Mouse (Mus musculus): ENCODE data around the gene Srp68. TPM values are rescaled to one million over a fixed set of nuclear protein-coding genes. Genes with fewer than 3 reads are reported as not detected.
A peak's percentile ranks its signal among the peaks of the same experiment; 100 is the strongest.

Srp68 gene
- polyA plus RNA-seq, 1 experiment from 2014 or later, result 91.9 TPM

DNA sequence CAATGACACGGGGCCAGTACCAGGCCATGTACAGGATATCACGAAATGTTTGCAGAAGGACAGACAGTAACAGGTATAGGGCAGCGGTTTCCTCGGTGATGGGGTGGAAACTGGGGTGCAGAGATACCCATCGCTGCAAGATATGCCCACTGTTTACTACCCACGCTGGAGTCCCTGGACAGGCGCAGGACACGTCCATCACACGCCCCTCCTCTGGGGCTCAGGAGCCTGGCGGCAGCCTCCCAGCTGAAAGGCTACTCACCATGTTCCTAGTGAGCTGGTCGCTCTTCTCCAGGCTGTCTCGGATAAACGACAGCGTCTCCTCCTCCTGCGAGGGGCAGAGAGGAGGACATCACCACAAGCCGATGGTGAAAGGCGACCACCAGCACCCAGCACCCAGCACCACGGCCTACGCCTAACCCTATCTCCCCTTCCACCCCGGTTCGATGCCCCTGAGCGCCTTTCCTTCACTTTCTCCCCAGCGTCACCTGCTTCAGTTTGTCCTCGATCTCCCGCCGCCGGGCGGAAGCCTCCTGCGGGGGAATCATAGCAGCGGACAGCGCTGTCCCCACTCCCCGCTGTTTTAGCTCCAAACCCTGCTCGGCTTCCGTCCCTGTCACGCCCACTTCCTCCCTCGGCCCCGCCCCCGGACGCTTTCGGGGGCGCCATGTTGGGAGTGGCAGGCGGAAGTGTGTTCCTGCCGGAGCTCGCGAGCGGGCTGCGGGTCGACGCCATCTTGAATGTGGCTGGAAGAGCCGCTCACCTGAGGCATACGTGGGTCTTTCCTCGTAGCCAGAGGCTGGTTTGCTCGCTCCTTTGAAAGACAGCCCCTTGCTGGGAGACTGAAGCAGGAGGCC is 32.3 kb upstream of the Srp68 start:
- Histone ChIP-seq H3K27ac (replicated peaks; ENCODE audit: low read depth, low read length) (peak overlapping the region; percentile 44; the same call in 1 of the 2 replicates), H3K27me3 (replicated peaks; ENCODE audit: control insufficient read depth, insufficient read depth, low read length) (no peaks in the 10 kb centered on the region), H3K36me3 (ENCODE audit: control insufficient read depth, insufficient read depth, low read length) (peaks cover 39% of the 10 kb centered on the region), H3K9me3 (ENCODE audit: control insufficient read depth, low read length) (no peaks in the 10 kb centered on the region), H3K4me3 (ENCODE audit: low read depth, low read length) (peak overlapping the region; percentile 77), H3K9ac (ENCODE audit: low read depth, low read length) (peak overlapping the region; percentile 82), H3K4me1 (ENCODE audit: control insufficient read depth, insufficient read depth, low read length) (peaks cover 4% of the 10 kb centered on the region; the same call in 1 of the 2 replicates), H3K4me2 (ENCODE audit: low read depth, low read length) (peak overlapping the region; percentile 82)
- DNase-seq (ENCODE audit: low spot score) (peak; percentile 97), ATAC-seq (ENCODE audit: low read depth) (peak; percentile 95)
- 3% methylated on average over 53 of the region's 53 CpGs for whole genome bisulfite sequencing

DNA sequence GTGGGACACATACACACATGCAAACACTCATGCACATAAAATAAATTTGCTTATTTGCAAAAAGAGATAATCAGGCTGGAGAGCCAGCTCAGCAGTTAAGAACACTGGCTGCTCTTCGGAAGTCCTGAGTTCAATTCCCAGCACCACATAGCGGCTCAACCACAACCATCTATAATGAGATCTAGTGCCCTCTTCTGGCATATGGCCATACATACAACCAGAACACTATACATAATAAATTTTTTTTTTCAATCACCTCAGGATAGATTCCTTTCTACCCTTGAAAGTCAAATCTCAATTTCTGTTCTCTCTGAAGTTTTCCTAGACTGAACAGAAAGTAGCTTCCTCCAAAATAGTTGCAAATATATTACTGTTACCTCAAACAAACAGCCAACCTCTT is 31.4 kb upstream of the Srp68 start:
- Histone ChIP-seq H3K9me3 (ENCODE audit: control insufficient read depth, low read length) (no peaks in the 10 kb centered on the region), H3K36me3 (ENCODE audit: control insufficient read depth, insufficient read depth, low read length) (peaks cover 48% of the 10 kb centered on the region), H3K9ac (ENCODE audit: low read depth, low read length) (peak overlapping the region; percentile 82; the same call in 1 of the 2 replicates), H3K27me3 (replicated peaks; ENCODE audit: control insufficient read depth, insufficient read depth, low read length) (no peaks in the 10 kb centered on the region), H3K4me3 (ENCODE audit: low read depth, low read length) (peak overlapping the region; percentile 77), H3K4me1 (ENCODE audit: control insufficient read depth, insufficient read depth, low read length) (peaks cover 4% of the 10 kb centered on the region; the same call in 1 of the 2 replicates), H3K4me2 (ENCODE audit: low read depth, low read length) (peak overlapping the region; percentile 82), H3K27ac (replicated peaks; ENCODE audit: low read depth, low read length) (no peak overlapping the region)
- 96% methylated on average over 2 of the region's 2 CpGs for WGBS
- no peak for DNase-seq (ENCODE audit: low spot score)
- no peak for ATAC-seq (ENCODE audit: low read depth)

DNA sequence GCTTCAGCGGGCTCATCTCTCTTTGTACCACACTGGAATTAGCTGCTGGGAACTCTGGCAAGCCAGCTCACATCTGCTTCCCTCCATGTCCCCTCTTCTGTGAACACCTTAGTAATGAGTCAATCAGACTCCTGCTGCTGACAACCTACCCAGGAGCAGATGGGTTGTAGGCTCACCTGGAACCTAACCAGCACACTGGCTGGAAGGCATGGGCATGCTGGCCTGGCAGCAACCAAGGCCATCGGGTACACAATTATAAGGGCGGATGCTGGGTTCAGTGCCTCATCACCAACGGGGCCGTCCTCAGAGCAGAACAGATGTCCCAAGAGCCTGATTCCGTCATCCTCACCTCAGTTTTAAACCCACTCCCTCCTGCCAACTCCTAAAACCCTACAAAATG is 24.6 kb upstream of the Srp68 start:
- no peak overlapping the region for H3K27ac ChIP-seq (replicated peaks; ENCODE audit: low read depth, low read length)
- H3K4me1 ChIP-seq (ENCODE audit: control insufficient read depth, insufficient read depth, low read length), result no peaks in the 10 kb centered on the region
- 83% methylated on average over 6 of the region's 6 CpGs for WGBS
- H3K36me3 ChIP-seq (ENCODE audit: control insufficient read depth, insufficient read depth, low read length), result peaks cover 93% of the 10 kb centered on the region
- no peaks in the 10 kb centered on the region for H3K9me3 ChIP-seq (ENCODE audit: control insufficient read depth, low read length)
- no peak for DNase-seq (ENCODE audit: low spot score)
- H3K4me3 ChIP-seq (ENCODE audit: low read depth, low read length), result no peak overlapping the region
- no peak for ATAC-seq (ENCODE audit: low read depth)
- H3K4me2 ChIP-seq (ENCODE audit: low read depth, low read length), result no peak overlapping the region
- no peak overlapping the region for H3K9ac ChIP-seq (ENCODE audit: low read depth, low read length)
- no peaks in the 10 kb centered on the region for H3K27me3 ChIP-seq (replicated peaks; ENCODE audit: control insufficient read depth, insufficient read depth, low read length)

GRCm38 (mm10) chr11:116298221-116298620 is 24.2 kb upstream of the Srp68 start:
- ATAC-seq (ENCODE audit: low read depth), result no peak
- no peaks in the 10 kb centered on the region for H3K4me1 ChIP-seq (ENCODE audit: control insufficient read depth, insufficient read depth, low read length)
- H3K27me3 ChIP-seq (replicated peaks; ENCODE audit: control insufficient read depth, insufficient read depth, low read length), result no peaks in the 10 kb centered on the region
- DNase-seq (ENCODE audit: low spot score), result no peak
- H3K36me3 ChIP-seq (ENCODE audit: control insufficient read depth, insufficient read depth, low read length), result peaks cover 90% of the 10 kb centered on the region
- no peak overlapping the region for H3K4me2 ChIP-seq (ENCODE audit: low read depth, low read length)
- H3K4me3 ChIP-seq (ENCODE audit: low read depth, low read length), result no peak overlapping the region
- H3K9ac ChIP-seq (ENCODE audit: low read depth, low read length), result no peak overlapping the region
- no peak overlapping the region for H3K27ac ChIP-seq (replicated peaks; ENCODE audit: low read depth, low read length)
- WGBS, result 90% methylated on average over 11 of the region's 11 CpGs
- H3K9me3 ChIP-seq (ENCODE audit: control insufficient read depth, low read length), result no peaks in the 10 kb centered on the region

GRCm38 (mm10) chr11:116297017-116297416 is 23.0 kb upstream of the Srp68 start:
- DNase-seq (ENCODE audit: low spot score), result no peak
- no peaks in the 10 kb centered on the region for H3K27me3 ChIP-seq (replicated peaks; ENCODE audit: control insufficient read depth, insufficient read depth, low read length)

DNA sequence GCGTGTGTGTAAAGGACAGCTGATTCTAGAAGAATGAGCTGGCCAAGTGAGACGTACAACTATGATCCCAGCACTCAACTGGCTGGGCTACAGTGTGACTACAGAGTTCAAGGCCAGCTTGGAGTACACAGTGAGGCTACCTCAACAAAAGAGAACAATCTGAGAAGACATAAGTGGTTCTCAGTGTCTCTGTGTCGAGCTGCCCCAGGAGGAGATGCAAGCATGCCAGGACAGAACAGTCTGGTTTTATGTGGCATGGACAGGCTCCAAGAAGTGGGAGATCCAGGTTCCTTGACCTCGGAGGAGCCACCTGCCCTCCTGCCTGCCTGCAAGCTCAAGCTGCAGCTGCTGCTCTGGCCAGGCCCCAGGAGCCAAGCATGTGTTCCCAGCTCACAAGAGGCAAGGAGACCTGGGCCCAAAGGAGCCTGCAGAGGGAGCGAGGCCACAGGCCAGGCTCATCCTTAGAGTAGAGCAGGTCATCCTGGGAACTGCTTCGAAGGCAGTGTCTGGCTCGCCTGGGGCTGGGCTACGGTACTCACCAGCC is 22.2 kb upstream of the Srp68 start:
- Histone ChIP-seq H3K27me3 (replicated peaks; ENCODE audit: control insufficient read depth, insufficient read depth, low read length) (no peaks in the 10 kb centered on the region), H3K27ac (replicated peaks; ENCODE audit: low read depth, low read length) (no peak overlapping the region), H3K36me3 (ENCODE audit: control insufficient read depth, insufficient read depth, low read length) (peaks cover 90% of the 10 kb centered on the region), H3K4me3 (ENCODE audit: low read depth, low read length) (no peak overlapping the region), H3K9me3 (ENCODE audit: control insufficient read depth, low read length) (no peaks in the 10 kb centered on the region), H3K9ac (ENCODE audit: low read depth, low read length) (no peak overlapping the region), H3K4me2 (ENCODE audit: low read depth, low read length) (no peak overlapping the region), H3K4me1 (ENCODE audit: control insufficient read depth, insufficient read depth, low read length) (no peaks in the 10 kb centered on the region)
- 84% methylated on average over 8 of the region's 8 CpGs for WGBS
- no peak for DNase-seq (ENCODE audit: low spot score)
- no peak for ATAC-seq (ENCODE audit: low read depth)

More at GRCm38 (mm10) chr11:116297017-116297416, 23.0 kb upstream of the Srp68 start:
- Histone ChIP-seq H3K4me3 (ENCODE audit: low read depth, low read length) (no peak overlapping the region), H3K4me1 (ENCODE audit: control insufficient read depth, insufficient read depth, low read length) (no peaks in the 10 kb centered on the region), H3K4me2 (ENCODE audit: low read depth, low read length) (no peak overlapping the region), H3K9me3 (ENCODE audit: control insufficient read depth, low read length) (no peaks in the 10 kb centered on the region), H3K36me3 (ENCODE audit: control insufficient read depth, insufficient read depth, low read length) (peaks cover 90% of the 10 kb centered on the region), H3K27ac (replicated peaks; ENCODE audit: low read depth, low read length) (no peak overlapping the region), H3K9ac (ENCODE audit: low read depth, low read length) (no peak overlapping the region)
- ATAC-seq (ENCODE audit: low read depth), result no peak
- WGBS, result 92% methylated on average over 2 of the region's 3 CpGs

GRCm38 (mm10) chr11:116294319-116294718 is 20.3 kb upstream of the Srp68 start:
- DNase-seq (ENCODE audit: low spot score) (peak; percentile 84), ATAC-seq (ENCODE audit: low read depth) (no peak)
- WGBS, result 33% methylated on average over 5 of the region's 5 CpGs
- H3K4me1 ChIP-seq (ENCODE audit: control insufficient read depth, insufficient read depth, low read length), result no peaks in the 10 kb centered on the region
- no peak overlapping the region for H3K27ac ChIP-seq (replicated peaks; ENCODE audit: low read depth, low read length)
- no peak overlapping the region for H3K9ac ChIP-seq (ENCODE audit: low read depth, low read length)
- H3K27me3 ChIP-seq (replicated peaks; ENCODE audit: control insufficient read depth, insufficient read depth, low read length), result no peaks in the 10 kb centered on the region
- no peaks in the 10 kb centered on the region for H3K9me3 ChIP-seq (ENCODE audit: control insufficient read depth, low read length)
- no peak overlapping the region for H3K4me3 ChIP-seq (ENCODE audit: low read depth, low read length)
- no peak overlapping the region for H3K4me2 ChIP-seq (ENCODE audit: low read depth, low read length)
- peaks cover 90% of the 10 kb centered on the region for H3K36me3 ChIP-seq (ENCODE audit: control insufficient read depth, insufficient read depth, low read length)

DNA sequence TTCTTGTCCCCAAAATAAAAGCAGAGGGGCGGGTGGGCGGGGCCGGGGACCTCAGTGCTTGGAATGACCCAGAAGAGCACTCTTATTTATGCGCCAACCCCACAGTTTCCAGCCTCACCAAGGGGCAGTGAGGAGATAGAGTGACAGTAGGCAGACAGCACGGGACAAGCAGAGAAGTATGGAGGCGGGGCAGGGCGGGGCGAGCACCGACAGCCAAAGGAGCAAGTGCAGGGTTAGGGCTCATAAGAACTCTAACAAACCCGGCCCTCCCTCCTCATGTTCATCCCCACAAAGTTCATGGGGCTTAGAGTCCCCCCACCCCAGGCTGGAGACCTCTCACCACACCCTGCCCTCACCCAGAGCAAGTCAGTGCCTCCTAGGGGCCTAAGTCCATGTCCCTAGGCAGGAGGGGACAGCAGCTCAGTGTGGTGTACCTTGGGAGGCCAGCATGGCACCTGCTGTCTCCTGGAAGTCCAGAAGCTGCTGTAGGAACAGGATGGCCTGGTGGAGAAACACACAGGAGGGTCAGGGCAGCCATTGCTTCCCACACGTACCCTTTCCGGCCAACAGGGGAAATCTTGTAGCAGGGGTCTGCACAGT is 19.6 kb upstream of the Srp68 start:
- Histone ChIP-seq H3K27me3 (replicated peaks; ENCODE audit: control insufficient read depth, insufficient read depth, low read length) (no peaks in the 10 kb centered on the region), H3K9me3 (ENCODE audit: control insufficient read depth, low read length) (no peaks in the 10 kb centered on the region), H3K36me3 (ENCODE audit: control insufficient read depth, insufficient read depth, low read length) (peaks cover 90% of the 10 kb centered on the region), H3K4me2 (ENCODE audit: low read depth, low read length) (no peak overlapping the region), H3K27ac (replicated peaks; ENCODE audit: low read depth, low read length) (no peak overlapping the region), H3K4me1 (ENCODE audit: control insufficient read depth, insufficient read depth, low read length) (no peaks in the 10 kb centered on the region), H3K9ac (ENCODE audit: low read depth, low read length) (no peak overlapping the region), H3K4me3 (ENCODE audit: low read depth, low read length) (no peak overlapping the region)
- WGBS, result 80% methylated on average over 12 of the region's 12 CpGs
- ATAC-seq (ENCODE audit: low read depth) (no peak), DNase-seq (ENCODE audit: low spot score) (no peak)
